Mouse (Mus musculus) kidney, adult 11 months (tissue): ENCODE measurements at regions not wholly inside any gene's neighbourhood (a gene's known extent, or its start where the extent isn't known, plus 50 kb on each side); places are given as distances from the start of the nearest gene placed in this dataset.

Source experiments
- DNase-seq: peaks from one replicate; pipeline ENCODE4 v3.0.0; 2022

GRCm38 (mm10) chr8:82471825-82472224 lies 68.8 kb upstream of the Il15 start:
- no peak for DNase-seq

- DNase-seq, result no peak
Measured at GRCm38 (mm10) chr8:82469824-82470223, 66.8 kb upstream of the Il15 start.

GRCm38 (mm10) chr8:82462841-82463240 lies 59.8 kb upstream of the Il15 start:
- DNase-seq, result peak; percentile 27

GRCm38 (mm10) chr8:82459007-82459406 lies 56.0 kb upstream of the Il15 start:
- no peak for DNase-seq

GRCm38 (mm10) chr8:82454056-82454455 lies 51.0 kb upstream of the Il15 start:
- peak; percentile 24 for DNase-seq
